Mouse (Mus musculus) CH12.LX (cell line): ENCODE results near the gene Gm45717. TPM values are rescaled to one million over a fixed set of nuclear protein-coding genes. Genes with fewer than 3 reads are reported as not detected.

Experiments used
- DNase-seq: peaks from one replicate; pipeline ENCODE4 v3.0.0-alpha.2; 2013; ENCODE audit errors: extremely low read depth
- H3K27ac ChIP-seq: 2 replicates; pipeline ENCODE4 v1.5.1; 2012; ENCODE audit warnings: low read depth, mild to moderate bottlenecking, control low read depth, moderate library complexity; ENCODE audit not compliant: insufficient read depth
- H3K27me3 ChIP-seq: replicated peaks from 2 replicates; pipeline ENCODE3; 2012; ENCODE audit warnings: inconsistent platforms
- H3K36me3 ChIP-seq, 2 experiments: replicated peaks in 1 of 2; 2 replicates each; pipeline versions ENCODE3 to v1.6.1; 2012; ENCODE audit warnings: inconsistent platforms in 1 of 2, low read length in 1 of 2, mild to moderate bottlenecking in 1 of 2, mixed read lengths in 1 of 2, moderate library complexity in 1 of 2; ENCODE audit not compliant: control insufficient read depth in 1 of 2, insufficient read depth in 1 of 2
- H3K4me1 ChIP-seq, 2 experiments: 2 replicates each; pipeline ENCODE4 v1.6.1; 2012; ENCODE audit warnings: inconsistent platforms in 1 of 2, moderate library complexity in 1 of 2; ENCODE audit not compliant: insufficient read depth in 2 of 2, control insufficient read depth in 1 of 2
- H3K4me2 ChIP-seq: 2 replicates; pipeline ENCODE4 v1.6.1; 2012; ENCODE audit warnings: low read depth, mild to moderate bottlenecking, control low read depth; ENCODE audit not compliant: poor library complexity, insufficient read depth, severe bottlenecking
- H3K4me3 ChIP-seq, 3 experiments: fragments of 150-350 bp in 1 of 3; sonication (generic) in 1 of 3; replicated peaks in 1 of 3; 2 replicates each; pipeline versions ENCODE3 to v1.5.1; 2011 to 2012; ENCODE audit warnings: low read depth in 2 of 3, low read length in 2 of 3, mild to moderate bottlenecking in 2 of 3, moderate library complexity in 2 of 3, control low read depth in 1 of 3, improper control_type of control experiment in 1 of 3, inconsistent platforms in 1 of 3, mixed read lengths in 1 of 3; ENCODE audit not compliant: poor library complexity in 1 of 3
- H3K79me2 ChIP-seq: replicated peaks from 2 replicates; pipeline ENCODE4 v1.6.1; 2012; ENCODE audit warnings: mild to moderate bottlenecking, moderate library complexity; ENCODE audit not compliant: control insufficient read depth, poor library complexity, insufficient read depth, severe bottlenecking; ENCODE audit errors: extremely low read depth
- H3K9ac ChIP-seq: 2 replicates; pipeline ENCODE4 v1.6.1; 2012; ENCODE audit warnings: low read depth, mild to moderate bottlenecking, control low read depth, moderate library complexity; ENCODE audit not compliant: insufficient read depth
- H3K9me3 ChIP-seq: replicated peaks from 2 replicates; pipeline ENCODE3; 2012; ENCODE audit warnings: low read length, inconsistent platforms, mixed read lengths
- BHLHE40 ChIP-seq: IDR thresholded peaks from 2 replicates; pipeline ENCODE4 v1.6.1; 2011; ENCODE audit warnings: mild to moderate bottlenecking, low read depth, low read length, improper control_type of control experiment
- CTCF ChIP-seq, 2 experiments: IDR thresholded peaks in 1 of 2; conservative IDR thresholded peaks in 1 of 2; 2 replicates each; pipeline ENCODE4 v1.5.1; 2011 to 2012; ENCODE audit warnings: low read depth in 2 of 2, low read length in 2 of 2, improper control_type of control experiment in 1 of 2, inconsistent platforms in 1 of 2, mild to moderate bottlenecking in 1 of 2, moderate library complexity in 1 of 2
- ELF1 ChIP-seq: IDR thresholded peaks from 2 replicates; pipeline ENCODE4 v1.6.1; 2014; ENCODE audit warnings: low read depth, mild to moderate bottlenecking, inconsistent platforms, low read length, improper control_type of control experiment
- EP300 ChIP-seq: IDR thresholded peaks from 2 replicates; pipeline ENCODE4 v1.6.1; 2011; ENCODE audit warnings: low read length, improper control_type of control experiment
- ETS1 ChIP-seq: conservative IDR thresholded peaks from 2 replicates; pipeline ENCODE4 v1.6.1; 2012; ENCODE audit warnings: low read depth, mild to moderate bottlenecking, inconsistent platforms, low read length, improper control_type of control experiment, moderate library complexity
- GABPA ChIP-seq: IDR thresholded peaks from 2 replicates; pipeline ENCODE4 v1.6.1; 2012; ENCODE audit warnings: low read depth, low read length, improper control_type of control experiment, inconsistent platforms; ENCODE audit not compliant: insufficient replicate concordance
- HCFC1 ChIP-seq: IDR thresholded peaks from 2 replicates; pipeline ENCODE4 v1.6.1; 2012; ENCODE audit warnings: low read depth, mild to moderate bottlenecking, inconsistent platforms, low read length, improper control_type of control experiment
- IRF4 ChIP-seq: IDR thresholded peaks from 2 replicates; pipeline ENCODE4 v1.6.1; 2014; ENCODE audit warnings: low read depth, mild to moderate bottlenecking, inconsistent platforms, low read length, improper control_type of control experiment
- JUN ChIP-seq: IDR thresholded peaks from 2 replicates; pipeline ENCODE4 v1.6.1; 2011; ENCODE audit warnings: low read depth, mild to moderate bottlenecking, low read length, improper control_type of control experiment, moderate library complexity; ENCODE audit not compliant: insufficient read depth
- JUND ChIP-seq: conservative IDR thresholded peaks from 2 replicates; pipeline ENCODE4 v1.6.1; 2011; ENCODE audit warnings: low read depth, low read length, improper control_type of control experiment
- KAT2A ChIP-seq: IDR thresholded peaks from 2 replicates; pipeline ENCODE4 v1.6.1; 2012; ENCODE audit warnings: low read length, improper control_type of control experiment, inconsistent platforms; ENCODE audit not compliant: insufficient replicate concordance
- MAFK ChIP-seq: IDR thresholded peaks from 2 replicates; pipeline ENCODE4 v1.6.1; 2011; ENCODE audit warnings: low read length, improper control_type of control experiment; ENCODE audit not compliant: insufficient replicate concordance
- MEF2A ChIP-seq: IDR thresholded peaks from 2 replicates; pipeline ENCODE4 v1.6.1; 2014; ENCODE audit warnings: low read depth, mild to moderate bottlenecking, inconsistent platforms, low read length, improper control_type of control experiment, borderline replicate concordance
- MXI1 ChIP-seq: IDR thresholded peaks from 2 replicates; pipeline ENCODE4 v1.6.1; 2011; ENCODE audit warnings: mild to moderate bottlenecking, low read depth, low read length, improper control_type of control experiment
- MYC ChIP-seq: IDR thresholded peaks from 2 replicates; pipeline ENCODE4 v1.6.1; 2011; ENCODE audit warnings: low read depth, mild to moderate bottlenecking, improper control_type of control experiment, low read length
- NELFE ChIP-seq: IDR thresholded peaks from 2 replicates; pipeline ENCODE4 v1.6.1; 2011; ENCODE audit warnings: low read depth, low read length, improper control_type of control experiment
- NRF1 ChIP-seq: IDR thresholded peaks from 2 replicates; pipeline ENCODE4 v1.6.1; 2014; ENCODE audit warnings: low read depth, mild to moderate bottlenecking, inconsistent platforms, low read length, improper control_type of control experiment, moderate library complexity
- PAX5 ChIP-seq: IDR thresholded peaks from 2 replicates; pipeline ENCODE4 v1.6.1; 2012; ENCODE audit warnings: low read length, inconsistent platforms, mixed read lengths
- POLR2A ChIP-seq: IDR thresholded peaks from 2 replicates; pipeline ENCODE4 v1.6.1; 2011; ENCODE audit warnings: low read depth, mild to moderate bottlenecking, improper control_type of control experiment, low read length
- POLR2AphosphoS2 ChIP-seq: IDR thresholded peaks from 2 replicates; pipeline ENCODE4 v1.6.1; 2011; ENCODE audit warnings: low read depth, low read length, improper control_type of control experiment
- RCOR1 ChIP-seq: conservative IDR thresholded peaks from 2 replicates; pipeline ENCODE4 v1.6.1; 2012; ENCODE audit warnings: low read depth, mild to moderate bottlenecking, inconsistent platforms, low read length, improper control_type of control experiment
- TBP ChIP-seq: conservative IDR thresholded peaks from 2 replicates; pipeline ENCODE4 v1.6.1; 2011; ENCODE audit warnings: low read depth, low read length, improper control_type of control experiment
- TCF12 ChIP-seq: IDR thresholded peaks from 2 replicates; pipeline ENCODE4 v1.6.1; 2014; ENCODE audit warnings: low read depth, mild to moderate bottlenecking, inconsistent platforms, low read length, improper control_type of control experiment
- UBTF ChIP-seq: IDR thresholded peaks from 2 replicates; pipeline ENCODE4 v1.6.1; 2012; ENCODE audit warnings: low read depth, mild to moderate bottlenecking, inconsistent platforms, low read length, improper control_type of control experiment, moderate library complexity
- USF1 ChIP-seq: IDR thresholded peaks from 2 replicates; pipeline ENCODE4 v1.6.1; 2014; ENCODE audit warnings: low read depth, mild to moderate bottlenecking, inconsistent platforms, low read length, improper control_type of control experiment
- USF2 ChIP-seq: conservative IDR thresholded peaks from 2 replicates; pipeline ENCODE4 v1.6.1; 2011; ENCODE audit warnings: low read depth, low read length, improper control_type of control experiment
- ZC3H11A ChIP-seq: IDR thresholded peaks from 2 replicates; pipeline ENCODE4 v1.6.1; 2012; ENCODE audit warnings: low read depth, mild to moderate bottlenecking, inconsistent platforms, low read length, improper control_type of control experiment
- ZKSCAN1 ChIP-seq: IDR thresholded peaks from 2 replicates; pipeline ENCODE4 v1.6.1; 2012; ENCODE audit warnings: low read depth, inconsistent platforms, low read length, improper control_type of control experiment, borderline replicate concordance
- ZMIZ1 ChIP-seq: IDR thresholded peaks from 2 replicates; pipeline ENCODE4 v1.6.1; 2012; ENCODE audit warnings: low read depth, mild to moderate bottlenecking, inconsistent platforms, low read length, improper control_type of control experiment
- ZNF384 ChIP-seq: IDR thresholded peaks from 2 replicates; pipeline ENCODE4 v1.6.1; 2012; ENCODE audit warnings: low read depth, low read length, improper control_type of control experiment, inconsistent platforms
- dilution Hi-C: fragments of 300-500 bp; cut with MboI; formaldehyde crosslinking; loops from 2 replicates; pipeline ENCODE4 v1.14.3; 2020; ENCODE audit warnings: low sequenced_read_pairs; ENCODE audit not compliant: extremely low pct_unique_long_range_greater_than_20kb, extremely low pct_ligation_motif_present
- in situ Hi-C: fragments of 300-500 bp; cut with MboI; formaldehyde crosslinking; loops from 3 replicates; pipeline ENCODE4 v1.14.3; 2019; ENCODE audit warnings: low sequenced_read_pairs, low pct_ligation_motif_present, low pct_unique_long_range_greater_than_20kb, mixed read lengths
- polyA plus RNA-seq: library from polyadenylated mRNA; unstranded; fragments of >175 nt; gene quantifications from 2 replicates; pipeline ENCODE4 v1.2.1, GENCODE M21; 2012; ENCODE audit warnings: low read depth; ENCODE audit not compliant: insufficient read length
- total RNA-seq, 2 experiments: library from RNA; depleted of rRNA; stranded (reverse); fragments of 300-350 nt in 1 of 2; fragments of >200 nt in 1 of 2; gene quantifications; 2 replicates each; pipeline ENCODE4 v1.2.3; 2012 to 2014

Gm45717 gene
- total and polyA plus RNA-seq, 3 experiments = not detected

GRCm38 (mm10) chr7:140953133-140953532 is 2.6 kb downstream of the Gm45717 start:
- Histone ChIP-seq H3K27ac (no peak overlapping the region), H3K79me2 (peaks cover 5% of the 10 kb centered on the region; the same call in 1 of the 2 replicates), H3K4me1 (peaks cover 3 to 55% of the 10 kb centered on the region in 2 experiments), H3K27me3 (no peaks in the 10 kb centered on the region), H3K36me3 (peaks cover 13 to 57% of the 10 kb centered on the region in 2 experiments), H3K9me3 (no peaks in the 10 kb centered on the region)
- dilution Hi-C loops = no loop called here
- in situ Hi-C loops = no loop called here
- no peak for TF ChIP-seq MEF2A
- TF ChIP-seq ZKSCAN1 = no peak
- no peak for TF ChIP-seq GABPA
- TF ChIP-seq HCFC1 = no peak
- no peak for TF ChIP-seq BHLHE40
- TF ChIP-seq NELFE = no peak
- no peak for TF ChIP-seq IRF4
- no peak for TF ChIP-seq POLR2AphosphoS2
- no peak for TF ChIP-seq UBTF
- no peak for TF ChIP-seq MAFK
- TF ChIP-seq ZNF384 = no peak
- no peak for TF ChIP-seq JUND
- no peak for TF ChIP-seq ELF1
- no peak for TF ChIP-seq NRF1
- TF ChIP-seq ZC3H11A = no peak
- TF ChIP-seq USF2 = no peak
- no peak for TF ChIP-seq TBP
- TF ChIP-seq, all 38 proteins: peak for 0
- Histone ChIP-seq H3K4me3 (no peak overlapping the region), H3K9ac (no peak overlapping the region), H3K4me2 (no peak overlapping the region)
- DNase-seq = no peak

- H3K4me1 ChIP-seq = peaks cover 3 to 61% of the 10 kb centered on the region in 2 experiments
- TF ChIP-seq UBTF = no peak
- no peak for TF ChIP-seq IRF4
- no peak for TF ChIP-seq USF1
- no peak for TF ChIP-seq MXI1
- no peak for TF ChIP-seq ETS1
- TF ChIP-seq EP300 = no peak
- no peak for TF ChIP-seq JUN
- TF ChIP-seq ZMIZ1 = no peak
- TF ChIP-seq POLR2A = no peak
- no peak for TF ChIP-seq MEF2A
- no peak for TF ChIP-seq MYC
- no peak for TF ChIP-seq POLR2AphosphoS2
- no peak for TF ChIP-seq KAT2A
- no peak for TF ChIP-seq BHLHE40
- no peak for TF ChIP-seq RCOR1
- TF ChIP-seq PAX5 = no peak
- TF ChIP-seq CTCF (conservative IDR thresholded peaks at IDR 0.05 in 1 of 2, IDR thresholded peaks at IDR 0.05 in 1 of 2; ENCODE audit: low read depth in 2 of 2, low read length in 2 of 2) = no peak
- no peak for TF ChIP-seq TCF12
- TF ChIP-seq MAFK = no peak
- no peak for TF ChIP-seq ZNF384
These were observed 3.3 kb downstream of the Gm45717 start for GRCm38 (mm10) chr7:140952441-140952840.

More at GRCm38 (mm10) chr7:140952441-140952840, 3.3 kb downstream of the Gm45717 start:
- no peaks in the 10 kb centered on the region for H3K9me3 ChIP-seq
- no peak overlapping the region for H3K4me2 ChIP-seq
- dilution Hi-C loops = no loop called here
- H3K27me3 ChIP-seq = no peaks in the 10 kb centered on the region
- peaks cover 20 to 64% of the 10 kb centered on the region in 2 experiments for H3K36me3 ChIP-seq
- no peak overlapping the region for H3K4me3 ChIP-seq
- H3K79me2 ChIP-seq = peaks cover 5% of the 10 kb centered on the region; the same call in 1 of the 2 replicates
- in situ Hi-C loops = no loop called here
- H3K9ac ChIP-seq = no peak overlapping the region
- DNase-seq = no peak
- H3K27ac ChIP-seq = no peak overlapping the region
